Mouse (Mus musculus): Measurements from ENCODE around the gene Gnl3l. TPM values are rescaled to one million over a fixed set of nuclear protein-coding genes. Genes with fewer than 3 reads are reported as not detected.

Gnl3l gene
- polyA plus RNA-seq (2012; rRNA removed): 5.8 and 6.6 TPM in 2 replicates

DNA sequence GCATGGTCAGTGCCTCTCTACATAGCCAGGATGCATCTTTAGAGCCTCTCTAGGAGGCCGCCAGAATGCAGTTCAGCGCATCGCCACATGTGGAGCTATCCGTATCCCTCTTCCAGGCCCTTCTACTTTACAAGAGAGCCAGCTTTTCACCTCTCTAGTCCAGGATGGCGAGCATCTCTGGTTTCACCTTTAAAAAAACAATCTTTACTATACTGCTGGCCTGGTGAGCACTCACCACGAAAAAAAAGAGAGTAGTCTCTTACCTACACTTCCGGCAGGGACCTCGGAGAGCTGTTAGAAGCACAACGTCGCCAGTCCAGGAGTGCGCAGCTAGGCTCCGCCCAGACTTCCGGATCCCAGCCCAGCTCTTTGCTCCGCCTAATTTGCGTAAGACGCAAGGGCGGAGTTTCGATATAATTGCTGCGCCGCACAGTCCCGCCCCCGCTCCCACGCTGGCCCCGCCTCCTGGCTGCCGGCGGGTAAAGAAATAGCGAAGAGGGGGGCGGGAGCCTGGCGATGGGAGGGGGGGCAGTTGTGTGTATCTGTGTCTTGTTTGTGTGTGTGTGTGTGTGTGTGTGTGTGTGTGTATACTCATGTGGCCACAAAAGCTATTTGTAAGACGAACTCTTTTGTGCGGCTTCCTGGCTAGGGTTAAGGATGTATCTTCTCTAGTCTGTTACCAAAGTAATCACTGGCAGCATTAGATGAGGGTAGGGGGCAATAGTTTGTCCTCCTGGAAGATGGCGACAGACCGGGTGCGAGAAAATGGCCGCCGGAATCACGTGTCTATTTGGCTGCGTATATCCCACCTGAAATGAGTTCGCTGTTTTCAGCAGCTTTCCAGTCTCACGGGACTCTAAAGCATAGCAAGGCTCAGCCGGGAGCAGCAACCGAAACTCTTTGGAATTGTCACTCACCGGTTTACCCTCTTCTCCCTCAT is at the start of gene Gnl3l:
Gnl3l (minus strand) TSS at position 385 of the 940 bp plus-strand sequence.

DNA sequence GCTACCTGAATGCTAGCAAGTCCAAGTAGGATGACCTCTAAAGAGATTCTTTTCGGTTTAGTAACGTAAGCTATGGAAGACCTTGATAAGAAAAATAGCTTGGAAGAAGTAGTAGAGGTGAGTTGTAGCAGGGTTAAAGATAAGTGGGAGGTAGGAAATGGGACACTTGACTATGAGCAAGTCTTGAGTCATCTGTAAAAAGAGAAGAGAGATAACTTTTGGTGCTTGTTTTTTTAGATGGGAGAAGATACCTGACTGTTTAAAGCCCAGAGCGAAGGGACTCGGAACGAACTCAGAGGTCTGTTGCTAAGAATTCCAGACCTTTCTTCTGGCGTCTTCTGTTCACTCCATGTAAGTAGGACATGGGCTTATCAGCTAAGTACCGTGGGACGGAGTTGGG is 28.7 kb upstream of the Gnl3l start, which contains the start of gene Fgd1:
Fgd1 (plus strand) TSS at position 301 of the 400 bp plus-strand sequence.

Other genes with a start within 250 kb of the Gnl3l start
- 24.6 and 25.0 TPM in 2 replicates for gene Maged2, start 203.0 kb downstream of the Gnl3l start, polyA plus RNA-seq (2012; rRNA removed)
- 3.1 and 3.7 TPM in 2 replicates for gene Fgd1, start 28.8 kb upstream of the Gnl3l start, polyA plus RNA-seq (2012; rRNA removed)
- gene Tsr2, start 79.2 kb upstream of the Gnl3l start, polyA plus RNA-seq (2012; rRNA removed): 9.3 and 10.0 TPM in 2 replicates
- gene Wnk3, start 180.8 kb upstream of the Gnl3l start, polyA plus RNA-seq (2012; rRNA removed): 0.03 and 0.08 TPM in 2 replicates